Mouse (Mus musculus): ENCODE measurements around the gene Nt5dc2.

DNA sequence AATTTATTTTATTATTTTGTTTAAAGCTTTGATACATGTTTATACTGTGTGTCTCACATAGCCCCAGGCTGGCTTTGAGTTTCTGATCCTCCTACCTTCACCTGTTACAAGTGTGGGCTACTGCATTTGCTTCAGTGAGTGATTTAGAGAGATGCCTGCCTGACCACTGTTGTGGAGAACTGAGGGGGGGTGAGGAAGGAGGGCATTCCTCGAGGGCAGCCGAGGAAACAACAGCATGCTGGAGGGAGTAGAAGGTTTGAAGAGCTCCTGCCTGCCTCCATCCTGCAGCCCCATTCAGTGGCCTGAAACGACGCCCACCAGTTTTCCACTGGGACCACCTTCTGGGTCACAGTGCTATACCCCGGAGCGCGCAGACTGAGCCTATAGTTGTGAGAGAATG lies 34.6 kb downstream of the Nt5dc2 start:
- no peak for TF ChIP-seq CTCF (IDR thresholded peaks at IDR 0.05; ENCODE audit: insufficient read depth, low read depth, low read length)
- no peak for TF ChIP-seq POLR2A (IDR thresholded peaks at IDR 0.05; ENCODE audit: insufficient read depth, low read depth, low read length)
